Mouse (Mus musculus): ENCODE measurements around the gene Tlx3. TPM values are rescaled to one million over a fixed set of nuclear protein-coding genes. Genes with fewer than 3 reads are reported as not detected.

Gene Tlx3
- total and polyA plus RNA-seq, 2 experiments from 2014 or later, result not detected

DNA sequence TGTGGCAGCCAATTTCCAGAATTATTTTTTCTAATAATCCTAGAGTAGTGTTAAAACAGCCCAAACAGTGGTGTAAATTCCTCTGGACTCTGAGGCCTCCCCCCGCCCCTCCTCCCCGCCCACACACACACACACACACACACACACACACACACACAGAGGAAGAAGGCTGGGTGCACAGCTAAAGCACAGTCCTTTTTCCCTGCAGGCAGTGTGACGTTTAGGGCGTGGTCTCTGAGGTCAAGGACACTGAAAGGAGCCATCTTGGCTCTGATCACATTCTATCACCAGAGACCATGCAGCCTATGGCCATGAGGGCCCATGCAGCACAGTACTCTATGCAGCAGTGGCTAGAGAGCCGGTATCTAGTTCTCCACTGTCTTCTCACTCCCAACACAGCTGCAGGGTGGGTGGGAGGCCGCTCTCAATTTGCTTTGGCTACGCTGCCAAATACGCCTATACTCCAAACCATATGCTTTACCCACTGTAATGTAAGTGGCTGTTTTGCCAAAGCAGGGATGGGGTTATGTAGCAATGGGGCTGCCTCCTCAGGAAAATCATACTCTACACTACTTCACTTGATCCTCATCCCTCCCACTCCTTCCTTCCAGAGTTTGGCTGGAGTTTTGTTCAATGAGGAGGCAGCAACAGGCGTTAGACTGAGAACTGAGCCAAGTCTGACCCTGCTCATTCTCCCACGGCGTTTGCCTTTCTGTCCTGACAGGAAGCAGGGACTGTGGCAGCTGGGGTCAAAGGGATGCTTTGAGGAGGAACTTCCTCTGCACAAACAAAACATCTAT, 18.4 kb upstream of the Tlx3 start:
- no peak for TF ChIP-seq CTCF (IDR thresholded peaks at IDR 0.05; ENCODE audit: low read depth)
- no peaks in the 10 kb centered on the region for H3K36me3 ChIP-seq (ENCODE audit: insufficient read depth)
- WGBS, result 68% methylated on average over 11 of the region's 11 CpGs
- H3K9ac ChIP-seq, result no peak overlapping the region
- no peaks in the 10 kb centered on the region for H3K9me3 ChIP-seq (ENCODE audit: low read length)
- DNase-seq (no peak), ATAC-seq (no peak)
- H3K4me2 ChIP-seq (ENCODE audit: low read depth), result no peak overlapping the region
- no peak overlapping the region for H3K27ac ChIP-seq (ENCODE audit: low read depth, low read length)
- H3K4me3 ChIP-seq (ENCODE audit: low read depth, low read length), result no peak overlapping the region
- no peaks in the 10 kb centered on the region for H3K4me1 ChIP-seq (ENCODE audit: insufficient read depth)
- no peaks in the 10 kb centered on the region for H3K27me3 ChIP-seq (ENCODE audit: insufficient read depth, low read length)

- Histone ChIP-seq H3K9ac (no peak overlapping the region), H3K4me3 (ENCODE audit: low read depth, low read length) (no peak overlapping the region), H3K27me3 (ENCODE audit: insufficient read depth, low read length) (no peaks in the 10 kb centered on the region), H3K4me2 (ENCODE audit: low read depth) (no peak overlapping the region), H3K27ac (ENCODE audit: low read depth, low read length) (no peak overlapping the region), H3K9me3 (ENCODE audit: low read length) (no peaks in the 10 kb centered on the region), H3K4me1 (ENCODE audit: insufficient read depth) (no peaks in the 10 kb centered on the region), H3K36me3 (ENCODE audit: insufficient read depth) (no peaks in the 10 kb centered on the region)
- DNase-seq (no peak), ATAC-seq (peak; percentile 89)
- no peak for TF ChIP-seq CTCF (IDR thresholded peaks at IDR 0.05; ENCODE audit: low read depth)
- WGBS, result 70% methylated on average over 7 of the region's 7 CpGs
Observed at GRCm38 (mm10) chr11:33220763-33221162, 17.4 kb upstream of the Tlx3 start.

DNA sequence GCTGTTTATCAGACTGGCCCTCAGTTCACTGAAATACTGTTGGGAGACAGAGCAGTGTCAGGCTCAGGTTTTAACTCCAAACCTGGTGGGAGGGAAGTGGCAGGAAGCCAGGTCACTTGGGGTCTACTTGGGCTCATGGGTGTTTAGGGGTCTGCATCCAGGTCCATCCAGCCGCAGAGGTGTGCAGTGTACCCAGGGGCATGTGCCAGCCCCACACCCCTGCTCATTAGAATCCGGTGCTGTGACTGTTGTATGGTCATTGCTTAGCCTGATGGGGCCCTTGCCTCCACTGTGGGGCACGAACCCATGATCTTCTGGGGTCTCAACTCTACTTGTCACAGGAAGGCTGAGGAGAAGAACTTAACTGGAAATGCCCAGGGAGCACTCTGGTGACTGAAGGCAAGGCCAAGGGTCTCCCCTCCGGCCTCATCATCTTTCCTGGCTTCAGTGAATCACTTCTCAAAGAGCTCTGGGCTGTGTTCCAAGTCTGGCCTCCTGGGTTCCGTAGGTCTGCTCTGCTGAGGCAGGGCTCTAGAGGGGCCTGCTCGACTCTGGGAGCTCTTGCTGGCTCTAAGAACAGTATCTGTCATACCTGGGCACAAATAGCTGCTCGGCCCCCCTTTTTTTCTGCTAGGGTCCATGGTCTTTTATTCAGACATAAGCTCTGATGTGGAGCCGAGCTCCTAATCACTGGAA, 14.1 kb upstream of the Tlx3 start:
- H3K4me1 ChIP-seq (ENCODE audit: insufficient read depth), result no peaks in the 10 kb centered on the region
- H3K9me3 ChIP-seq (ENCODE audit: low read length), result no peaks in the 10 kb centered on the region
- 56% methylated on average over 8 of the region's 8 CpGs for WGBS
- H3K27me3 ChIP-seq (ENCODE audit: insufficient read depth, low read length), result no peaks in the 10 kb centered on the region
- no peak overlapping the region for H3K4me2 ChIP-seq (ENCODE audit: low read depth)
- TF ChIP-seq CTCF (IDR thresholded peaks at IDR 0.05; ENCODE audit: low read depth), result no peak
- ATAC-seq, result no peak
- H3K4me3 ChIP-seq (ENCODE audit: low read depth, low read length), result no peak overlapping the region
- no peak overlapping the region for H3K9ac ChIP-seq
- no peak for DNase-seq
- no peaks in the 10 kb centered on the region for H3K36me3 ChIP-seq (ENCODE audit: insufficient read depth)
- H3K27ac ChIP-seq (ENCODE audit: low read depth, low read length), result no peak overlapping the region

DNA sequence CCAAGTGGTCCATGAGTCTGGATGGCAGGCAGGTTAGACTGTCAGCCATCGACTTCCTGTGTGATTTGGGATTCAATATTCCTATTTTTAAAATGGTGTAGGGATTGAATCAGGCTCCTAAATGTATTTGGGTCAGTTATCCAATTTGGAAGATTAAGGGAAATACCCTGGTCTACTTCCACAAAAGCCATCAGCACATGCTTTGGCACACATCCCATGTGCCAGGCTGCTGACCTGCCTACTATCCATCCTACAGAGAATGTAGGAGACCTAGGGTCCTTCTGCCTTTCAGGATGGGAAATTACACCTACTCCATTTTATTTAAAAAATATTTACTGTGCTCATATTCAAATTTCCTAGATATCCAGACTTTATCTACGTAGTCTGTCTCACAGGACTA, 4.0 kb upstream of the Tlx3 start:
- H3K27ac ChIP-seq (ENCODE audit: low read depth, low read length), result no peak overlapping the region
- no peak overlapping the region for H3K9ac ChIP-seq
- H3K9me3 ChIP-seq (ENCODE audit: low read length), result no peaks in the 10 kb centered on the region
- ATAC-seq (no peak), DNase-seq (no peak)
- TF ChIP-seq CTCF (IDR thresholded peaks at IDR 0.05; ENCODE audit: low read depth), result no peak
- WGBS, result 81% methylated on average over 2 of the region's 2 CpGs
- H3K27me3 ChIP-seq (ENCODE audit: insufficient read depth, low read length), result peaks cover 41% of the 10 kb centered on the region
- H3K4me3 ChIP-seq (ENCODE audit: low read depth, low read length), result no peak overlapping the region
- no peak overlapping the region for H3K4me2 ChIP-seq (ENCODE audit: low read depth)
- no peaks in the 10 kb centered on the region for H3K36me3 ChIP-seq (ENCODE audit: insufficient read depth)
- no peaks in the 10 kb centered on the region for H3K4me1 ChIP-seq (ENCODE audit: insufficient read depth)

DNA sequence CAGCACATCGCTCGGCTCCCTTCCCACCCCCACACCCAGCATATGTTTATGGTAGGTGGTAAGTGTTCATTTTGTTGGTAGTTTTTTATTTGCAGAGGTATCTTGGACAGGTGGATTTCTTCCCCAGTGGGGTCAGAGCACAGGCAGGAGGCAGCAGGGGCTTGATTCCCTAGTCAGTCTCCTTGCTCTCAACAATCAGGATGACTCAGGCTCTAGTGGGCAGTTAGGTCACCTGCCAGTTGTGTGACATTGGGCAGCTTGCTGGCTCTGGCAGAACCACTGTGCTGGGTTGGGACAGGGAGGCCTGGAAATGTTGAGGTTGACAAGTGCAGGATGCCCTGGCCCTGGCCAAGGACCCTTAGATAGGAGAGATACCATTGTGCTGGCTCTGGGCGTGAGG, 1.6 kb upstream of the Tlx3 start:
- H3K4me2 ChIP-seq (ENCODE audit: low read depth), result no peak overlapping the region
- H3K4me3 ChIP-seq (ENCODE audit: low read depth, low read length), result 0 out of 2 replicates have a peak overlapping the region, but pooled peaks have one; percentile 1

GRCm38 (mm10) chr11:33204329-33204705, 928 bp upstream of the Tlx3 start:
- DNase-seq, result peak; percentile 75
- 1% methylated on average over 18 of the region's 18 CpGs for WGBS
- Histone ChIP-seq H3K9me3 (ENCODE audit: low read length) (no peaks in the 10 kb centered on the region), H3K9ac (no peak overlapping the region), H3K36me3 (ENCODE audit: insufficient read depth) (no peaks in the 10 kb centered on the region), H3K4me1 (ENCODE audit: insufficient read depth) (no peaks in the 10 kb centered on the region; the same call in 1 of the 2 replicates), H3K4me3 (ENCODE audit: low read depth, low read length) (no peak overlapping the region), H3K4me2 (ENCODE audit: low read depth) (no peak overlapping the region), H3K27me3 (ENCODE audit: insufficient read depth, low read length) (peaks cover 59% of the 10 kb centered on the region), H3K27ac (ENCODE audit: low read depth, low read length) (no peak overlapping the region)
- ATAC-seq, result no peak
- TF ChIP-seq CTCF (IDR thresholded peaks at IDR 0.05; ENCODE audit: low read depth), result no peak

More for the DNA sequence above, 1.6 kb upstream of the Tlx3 start:
- Histone ChIP-seq H3K36me3 (ENCODE audit: insufficient read depth) (no peaks in the 10 kb centered on the region), H3K27ac (ENCODE audit: low read depth, low read length) (no peak overlapping the region), H3K9me3 (ENCODE audit: low read length) (no peaks in the 10 kb centered on the region), H3K4me1 (ENCODE audit: insufficient read depth) (no peaks in the 10 kb centered on the region; the same call in 1 of the 2 replicates), H3K9ac (no peak overlapping the region), H3K27me3 (ENCODE audit: insufficient read depth, low read length) (peaks cover 55% of the 10 kb centered on the region)
- no peak for ATAC-seq
- no peak for TF ChIP-seq CTCF (IDR thresholded peaks at IDR 0.05; ENCODE audit: low read depth)
- DNase-seq, result no peak
- 14% methylated on average over 3 of the region's 3 CpGs for WGBS

DNA sequence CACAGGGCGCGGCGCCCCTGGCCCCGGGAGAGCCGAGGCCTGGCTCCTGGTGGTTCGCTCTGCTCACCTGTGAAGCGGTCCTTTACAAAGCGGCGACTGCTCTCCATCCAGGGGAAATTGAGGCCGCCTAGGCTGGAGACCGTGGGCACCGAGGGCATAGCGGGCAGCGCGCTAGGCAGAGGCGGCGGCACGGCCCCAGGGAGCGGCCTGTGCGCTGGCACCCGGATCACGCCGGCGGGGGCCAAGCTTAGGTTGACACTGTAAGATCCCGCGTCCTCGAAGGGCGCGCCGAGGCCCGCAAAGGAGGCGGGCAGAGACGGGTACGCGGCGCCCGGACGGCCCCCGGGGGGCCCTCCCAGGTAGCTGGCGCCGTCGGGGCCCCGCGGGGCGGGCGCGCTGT, 417 bp downstream of the Tlx3 start:
- Histone ChIP-seq H3K27me3 (ENCODE audit: insufficient read depth, low read length) (peaks cover 71% of the 10 kb centered on the region), H3K9ac (no peak overlapping the region), H3K4me3 (ENCODE audit: low read depth, low read length) (0 out of 2 replicates have a peak overlapping the region, but pooled peaks have one; percentile 9), H3K4me1 (ENCODE audit: insufficient read depth) (no peaks in the 10 kb centered on the region; the same call in 1 of the 2 replicates), H3K9me3 (ENCODE audit: low read length) (no peaks in the 10 kb centered on the region), H3K27ac (ENCODE audit: low read depth, low read length) (no peak overlapping the region), H3K36me3 (ENCODE audit: insufficient read depth) (no peaks in the 10 kb centered on the region), H3K4me2 (ENCODE audit: low read depth) (peak overlapping the region; percentile 28)
- DNase-seq, result no peak
- no peak for TF ChIP-seq CTCF (IDR thresholded peaks at IDR 0.05; ENCODE audit: low read depth)
- WGBS, result under 1% methylated on average over 47 of the region's 47 CpGs
- peak; percentile 9 for ATAC-seq

All from forebrain, postnatal 0 days (tissue).